ENCODE assay signal across 32 mouse cellular contexts in the genomic region with DNA sequence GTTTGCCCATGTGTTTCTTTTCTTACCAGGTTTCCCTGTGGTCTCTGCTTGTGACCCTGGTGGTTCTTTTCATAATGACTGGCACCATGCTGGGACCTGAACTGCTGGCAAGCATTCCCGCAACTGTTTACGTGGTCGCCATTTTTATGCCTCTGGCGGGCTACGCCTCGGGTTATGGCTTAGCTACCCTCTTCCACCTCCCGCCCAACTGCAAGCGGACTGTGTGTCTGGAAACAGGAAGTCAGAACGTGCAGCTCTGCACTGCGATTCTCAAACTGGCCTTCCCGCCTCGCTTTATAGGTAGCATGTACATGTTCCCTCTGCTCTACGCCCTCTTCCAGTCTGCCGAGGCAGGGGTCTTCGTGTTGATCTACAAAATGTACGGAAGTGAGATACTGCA. TPM values are rescaled to one million over a fixed set of nuclear protein-coding genes. Genes with fewer than 3 reads are reported as not detected.
"Had no signal": no experiment of that assay in that cellular context is flagged by ENCODE, and none has a peak within 500 bp of the region (broad histone marks: within the 10 kb centered on the region; RNA-seq: fewer than 3 reads in every experiment).

No protein-coding gene starts in this region.

RNA-seq across cellular contexts. Expression of a gene that starts 5.1 kb away (rescaled TPM):
- total RNA-seq: common myeloid progenitor, adult 5-6 weeks; gastrocnemius, adult 18-20 months; gastrocnemius, adult 2 months; gastrocnemius, adult 8-10 months; gastrocnemius, postnatal 10 days; gastrocnemius, postnatal 14 days; gastrocnemius, postnatal 25 days; gastrocnemius, postnatal 4 days; heart, adult 18-20 months had no signal
- polyA plus RNA-seq: erythroblast, embryonic 14.5 days had no signal

RNA-seq across cellular contexts. Expression of a gene that starts 37.3 kb away (rescaled TPM):
- total RNA-seq: common myeloid progenitor, adult 5-6 weeks; forebrain, postnatal 0 days; gastrocnemius, adult 18-20 months; gastrocnemius, adult 2 months; gastrocnemius, adult 8-10 months; gastrocnemius, postnatal 10 days; gastrocnemius, postnatal 14 days; gastrocnemius, postnatal 25 days; gastrocnemius, postnatal 36 days; gastrocnemius, postnatal 4 days; heart, adult 18-20 months; heart, adult 2 months; heart, adult 8-10 months had no signal
- polyA plus RNA-seq: cortical plate, adult 2 months; embryonic facial prominence, embryonic 10.5 days; embryonic facial prominence, embryonic 11.5 days; embryonic facial prominence, embryonic 12.5 days; embryonic facial prominence, embryonic 13.5 days; embryonic facial prominence, embryonic 14.5 days; embryonic facial prominence, embryonic 15.5 days; erythroblast, embryonic 14.5 days; forebrain, embryonic 10.5 days; forebrain, embryonic 11.5 days; forebrain, embryonic 12.5 days; forebrain, embryonic 13.5 days; forebrain, embryonic 14.5 days; forebrain, embryonic 15.5 days; forebrain, embryonic 16.5 days; forebrain, postnatal 0 days; frontal cortex, adult 2 months; gonadal fat pad, adult 2 months; heart, adult 2 months; heart, embryonic 11.5 days; heart, embryonic 12.5 days had no signal
